Mouse (Mus musculus) ES-E14 (cell line): Measurements from ENCODE around the gene Srxn1.

Experiments
- CHD2 ChIP-seq: IDR thresholded peaks from 2 replicates; pipeline ENCODE4 v1.6.1; 2014; ENCODE audit warnings: mild to moderate bottlenecking, low read depth, low read length, inconsistent platforms
- HCFC1 ChIP-seq: IDR thresholded peaks from 2 replicates; pipeline ENCODE4 v1.6.1; 2012; ENCODE audit warnings: low read length, inconsistent platforms, borderline replicate concordance; ENCODE audit not compliant: insufficient read depth
- MAFK ChIP-seq: IDR thresholded peaks from 2 replicates; pipeline ENCODE4 v1.6.1; 2014; ENCODE audit warnings: mild to moderate bottlenecking, low read depth, low read length, inconsistent platforms; ENCODE audit not compliant: insufficient read depth
- ZC3H11A ChIP-seq: IDR thresholded peaks from 2 replicates; pipeline ENCODE4 v1.6.1; 2012; ENCODE audit warnings: low read depth, mild to moderate bottlenecking, inconsistent platforms, low read length, borderline replicate concordance

GRCm38 (mm10) chr2:152132691-152133090 lies 27.4 kb downstream of the Srxn1 start:
- TF ChIP-seq HCFC1 (no peak), ZC3H11A (no peak), MAFK (no peak), CHD2 (no peak)
